Mouse (Mus musculus) ES-E14 (cell line): ENCODE data around the gene Zfp37. TPM values are rescaled to one million over a fixed set of nuclear protein-coding genes. Genes with fewer than 3 reads are reported as not detected.

Experiments used
- DNase-seq: peaks from one replicate; pipeline ENCODE4 v3.0.0-alpha.2; 2013; ENCODE audit warnings: low read depth, low spot score
- H3K27ac ChIP-seq: 2 replicates; pipeline ENCODE4 v1.5.1; 2012; ENCODE audit warnings: low read depth, mild to moderate bottlenecking, low read length, moderate library complexity, mixed read lengths; ENCODE audit not compliant: poor library complexity, insufficient read depth, severe bottlenecking
- H3K36me3 ChIP-seq: 2 replicates; pipeline ENCODE4 v1.6.1; 2012; ENCODE audit warnings: mild to moderate bottlenecking, low read length, moderate library complexity, mixed read lengths; ENCODE audit not compliant: control insufficient read depth, poor library complexity, insufficient read depth, severe bottlenecking
- H3K4me1 ChIP-seq, 2 experiments: fragments of 150-350 bp in 1 of 2; sonication (generic) in 1 of 2; 2 replicates each; pipeline ENCODE4 v1.6.1; 2012; ENCODE audit warnings: low read length in 2 of 2, mild to moderate bottlenecking in 1 of 2, mixed read lengths in 1 of 2; ENCODE audit not compliant: control insufficient read depth in 2 of 2, insufficient read depth in 2 of 2, poor library complexity in 1 of 2
- H3K4me3 ChIP-seq, 2 experiments: fragments of 150-350 bp in 1 of 2; sonication (generic) in 1 of 2; 2 replicates each; pipeline ENCODE4 v1.5.1; 2012; ENCODE audit warnings: low read length in 2 of 2, low read depth in 1 of 2, mild to moderate bottlenecking in 1 of 2, mixed read lengths in 1 of 2; ENCODE audit not compliant: insufficient read depth in 1 of 2, poor library complexity in 1 of 2, severe bottlenecking in 1 of 2
- H3K9ac ChIP-seq: 2 replicates; pipeline ENCODE4 v1.6.1; 2012; ENCODE audit warnings: low read depth, mild to moderate bottlenecking, low read length, mixed read lengths; ENCODE audit not compliant: poor library complexity, insufficient read depth, severe bottlenecking
- H3K9me3 ChIP-seq: fragments of 150-350 bp; sonication (generic); 2 replicates; pipeline ENCODE4 v1.6.1; 2012; ENCODE audit warnings: low read depth, mild to moderate bottlenecking, low read length; ENCODE audit not compliant: control insufficient read depth, insufficient read depth
- CHD2 ChIP-seq: IDR thresholded peaks from 2 replicates; pipeline ENCODE4 v1.6.1; 2014; ENCODE audit warnings: mild to moderate bottlenecking, low read depth, low read length, inconsistent platforms
- HCFC1 ChIP-seq: IDR thresholded peaks from 2 replicates; pipeline ENCODE4 v1.6.1; 2012; ENCODE audit warnings: low read length, inconsistent platforms, borderline replicate concordance; ENCODE audit not compliant: insufficient read depth
- MAFK ChIP-seq: IDR thresholded peaks from 2 replicates; pipeline ENCODE4 v1.6.1; 2014; ENCODE audit warnings: mild to moderate bottlenecking, low read depth, low read length, inconsistent platforms; ENCODE audit not compliant: insufficient read depth
- ZC3H11A ChIP-seq: IDR thresholded peaks from 2 replicates; pipeline ENCODE4 v1.6.1; 2012; ENCODE audit warnings: low read depth, mild to moderate bottlenecking, inconsistent platforms, low read length, borderline replicate concordance
- ZNF384 ChIP-seq: IDR thresholded peaks from 2 replicates; pipeline ENCODE4 v1.6.1; 2012; ENCODE audit warnings: low read depth, low read length, inconsistent platforms
- in situ Hi-C, 2 experiments: fragments of 600-800 bp; cut with MboI; formaldehyde crosslinking; loops; one replicate each; pipeline ENCODE4 v1.15.1; 2025; ENCODE audit warnings: low sequenced_read_pairs in 2 of 2, inconsistent platforms in 1 of 2; ENCODE audit not compliant: unreplicated experiment in 2 of 2
- total RNA-seq: library from RNA; depleted of rRNA; stranded (reverse); fragments of 300-350 nt; gene quantifications from 2 replicates; pipeline ENCODE4 v1.2.3, GENCODE M21; 2012

The Zfp37 gene
- total RNA-seq, 1 experiment, result 6.2 TPM

DNA sequence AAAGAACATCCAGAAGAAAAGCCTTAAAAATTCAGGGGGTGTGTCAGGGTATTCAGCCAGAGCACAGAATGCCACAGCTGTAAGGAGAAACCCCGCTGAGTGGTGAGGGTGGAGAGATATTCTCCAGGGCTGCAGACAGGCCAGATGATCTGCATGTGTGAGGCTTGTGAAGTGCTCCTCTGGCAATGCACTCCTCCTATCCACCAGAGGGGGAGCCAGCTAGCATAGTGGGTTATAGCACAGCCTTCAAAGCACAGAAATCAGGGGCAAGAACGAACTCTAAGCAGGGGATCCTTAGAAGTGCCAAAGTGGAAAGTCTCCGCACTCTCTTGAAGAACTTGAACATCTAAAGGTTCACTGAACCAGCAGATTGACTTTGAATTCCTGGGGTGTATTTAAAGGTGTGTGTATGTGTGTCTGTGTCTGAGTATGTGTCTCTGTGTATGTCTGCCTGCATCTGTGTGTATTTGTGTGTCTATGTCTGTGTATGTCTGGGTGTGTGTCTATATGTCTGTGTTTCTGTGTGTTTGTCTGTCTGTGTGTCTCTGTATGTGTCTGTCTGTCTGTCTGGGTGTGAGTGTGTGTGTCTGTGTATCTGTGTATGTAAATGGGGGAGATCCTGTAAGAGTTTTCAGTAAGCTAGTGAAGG is 20.2 kb upstream of the Zfp37 start:
- in situ Hi-C loops, result no loop called here

DNA sequence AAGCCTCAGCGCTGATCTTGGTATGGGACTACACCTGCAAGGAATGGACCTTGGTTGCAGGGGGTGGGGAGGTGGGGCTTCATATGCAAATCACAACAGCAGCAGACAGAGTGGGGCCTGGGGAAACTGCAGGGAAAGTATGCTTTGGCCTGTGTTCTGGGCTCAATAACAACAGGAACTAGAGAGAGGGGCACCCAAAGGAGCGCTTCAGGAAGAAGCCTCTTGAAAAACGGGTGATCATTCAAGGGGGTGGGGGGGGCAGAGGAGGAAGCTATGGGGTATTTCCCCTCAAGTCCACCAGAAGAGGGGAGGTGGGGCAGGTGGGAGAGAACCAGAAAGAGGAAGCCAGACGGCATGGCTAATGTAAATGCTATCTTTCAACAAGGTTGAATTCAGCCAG is 17.5 kb upstream of the Zfp37 start:
- Histone ChIP-seq H3K27ac (no peak overlapping the region; the same call in 1 of the 2 replicates), H3K4me3 (no peak overlapping the region), H3K36me3 (no peaks in the 10 kb centered on the region), H3K9ac (peak overlapping the region; percentile 15; the same call in 1 of the 2 replicates), H3K4me1 (peaks cover 8 to 22% of the 10 kb centered on the region in 2 experiments), H3K9me3 (no peaks in the 10 kb centered on the region)
- in situ Hi-C loops, result no loop called here
- TF ChIP-seq ZNF384 (no peak), MAFK (no peak), ZC3H11A (no peak), CHD2 (no peak), HCFC1 (no peak)
- DNase-seq, result no peak

More for the DNA sequence above, 20.2 kb upstream of the Zfp37 start:
- no peak overlapping the region for H3K9ac ChIP-seq
- DNase-seq, result peak; percentile 91
- TF ChIP-seq CHD2 (no peak), HCFC1 (no peak), ZC3H11A (no peak), MAFK (no peak), ZNF384 (no peak)
- peaks cover 8 to 22% of the 10 kb centered on the region in 2 experiments for H3K4me1 ChIP-seq
- H3K36me3 ChIP-seq, result no peaks in the 10 kb centered on the region
- H3K4me3 ChIP-seq, result no peak overlapping the region
- H3K27ac ChIP-seq, result no peak overlapping the region; the same call in 1 of the 2 replicates
- H3K9me3 ChIP-seq, result no peaks in the 10 kb centered on the region

DNA sequence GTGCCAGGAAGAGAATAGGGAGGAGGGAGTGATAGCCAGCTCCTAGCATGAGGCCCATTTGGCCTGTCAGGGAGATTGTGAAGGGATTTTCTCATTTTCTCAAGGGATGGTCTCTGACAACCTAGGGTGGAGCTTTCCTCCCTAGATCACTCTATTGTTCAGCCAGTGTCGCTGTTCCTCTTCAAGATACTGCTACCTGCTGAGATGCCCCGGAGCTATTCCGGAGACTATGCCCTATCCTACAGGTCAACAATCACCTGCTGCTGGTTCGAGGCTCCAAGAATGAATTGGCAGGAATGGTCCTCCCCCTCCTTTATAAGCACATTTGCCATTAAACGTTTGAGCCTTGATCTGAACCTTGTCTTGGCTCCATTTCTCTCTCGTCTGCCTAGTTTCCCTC is 9.7 kb upstream of the Zfp37 start:
- no peak for TF ChIP-seq ZC3H11A
- TF ChIP-seq ZNF384, result no peak
- TF ChIP-seq HCFC1, result no peak
- TF ChIP-seq MAFK, result no peak
- TF ChIP-seq CHD2, result no peak
- no peak for DNase-seq
- in situ Hi-C loops, result no loop called here
- Histone ChIP-seq H3K9me3 (no peaks in the 10 kb centered on the region), H3K4me1 (no peaks in the 10 kb centered on the region), H3K36me3 (no peaks in the 10 kb centered on the region), H3K27ac (peak overlapping the region; percentile 66; the same call in 1 of the 2 replicates), H3K4me3 (no peak overlapping the region), H3K9ac (no peak overlapping the region)

DNA sequence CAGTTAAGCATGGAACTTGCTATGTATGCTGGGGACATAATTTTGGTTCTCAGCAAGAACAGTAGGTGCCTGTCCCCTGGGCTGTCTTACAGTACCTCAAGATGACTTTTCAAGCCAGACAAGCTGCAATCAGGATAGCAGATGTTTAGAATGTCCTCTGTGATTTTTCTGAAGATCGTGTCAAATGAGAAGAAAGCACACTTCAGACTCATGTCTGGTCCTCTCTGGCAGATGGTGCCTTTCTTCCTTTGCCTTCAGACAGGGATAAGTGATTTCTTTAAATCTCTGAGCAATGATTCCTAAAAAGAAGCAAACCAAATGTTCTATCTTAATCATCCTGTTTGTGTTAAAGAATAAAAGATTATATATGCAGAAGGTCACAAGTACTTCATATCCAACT is 694 bp downstream of the Zfp37 start:
- H3K36me3 ChIP-seq, result no peaks in the 10 kb centered on the region
- no peaks in the 10 kb centered on the region for H3K4me1 ChIP-seq
- H3K9ac ChIP-seq, result no peak overlapping the region
- TF ChIP-seq MAFK (no peak), ZC3H11A (no peak), ZNF384 (no peak), HCFC1 (no peak), CHD2 (no peak)
- no peak overlapping the region for H3K27ac ChIP-seq
- in situ Hi-C loops, result no loop called here
- no peak overlapping the region for H3K4me3 ChIP-seq
- no peaks in the 10 kb centered on the region for H3K9me3 ChIP-seq
- no peak for DNase-seq

DNA sequence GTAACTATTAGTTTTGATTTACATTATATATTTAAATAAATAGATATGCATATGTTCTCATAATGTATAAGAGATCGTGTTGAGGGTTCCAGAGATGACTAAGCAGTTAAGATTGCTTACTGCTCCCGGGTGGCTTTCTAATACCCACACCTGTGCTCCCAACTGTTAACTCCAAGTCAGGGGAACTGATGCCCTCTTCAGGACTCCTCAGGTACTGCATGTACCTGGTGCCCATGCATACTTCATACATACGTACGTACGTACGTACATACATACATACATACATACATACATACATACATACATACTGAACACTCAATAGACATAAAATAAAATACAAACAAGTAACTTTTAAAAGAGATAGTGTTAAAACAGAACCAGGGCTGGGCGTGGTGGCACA is 1.4 kb downstream of the Zfp37 start:
- H3K4me1 ChIP-seq, result no peaks in the 10 kb centered on the region
- 0 out of 2 replicates have a peak, but pooled peaks have one; percentile 26 for TF ChIP-seq MAFK
- TF ChIP-seq HCFC1, result no peak
- no peak for TF ChIP-seq CHD2
- no peaks in the 10 kb centered on the region for H3K9me3 ChIP-seq
- no peaks in the 10 kb centered on the region for H3K36me3 ChIP-seq
- H3K27ac ChIP-seq, result no peak overlapping the region
- no peak for DNase-seq
- H3K4me3 ChIP-seq, result no peak overlapping the region
- no peak overlapping the region for H3K9ac ChIP-seq
- in situ Hi-C loops, result no loop called here
